Mouse (Mus musculus) lung, embryonic 16.5 days (tissue): ENCODE measurements around the gene Mtg2. TPM values are rescaled to one million over a fixed set of nuclear protein-coding genes. Genes with fewer than 3 reads are reported as not detected.

Source experiments
- ATAC-seq: fragments of 200-750 bp; cut with Nextera tagmentation; 2 replicates; pipeline ENCODE4 v1.8.0; 2017; ENCODE audit warnings: low read depth, mild to moderate bottlenecking, moderate library complexity
- H3K27ac ChIP-seq: fragments of 300-500 bp; sonication (generic); 2 replicates; pipeline ENCODE4 v1.5.1; 2014; ENCODE audit warnings: mild to moderate bottlenecking, control low read depth, low read length
- H3K27me3 ChIP-seq: fragments of 300-500 bp; sonication (generic); 2 replicates; pipeline ENCODE4 v1.6.1; 2014; ENCODE audit warnings: low read depth, low read length, mixed read lengths; ENCODE audit not compliant: control insufficient read depth, insufficient read depth
- H3K36me3 ChIP-seq: fragments of 300-500 bp; sonication (generic); 2 replicates; pipeline ENCODE4 v1.6.1; 2014; ENCODE audit warnings: low read length; ENCODE audit not compliant: control insufficient read depth, insufficient read depth
- H3K4me1 ChIP-seq: fragments of 300-500 bp; sonication (generic); replicated peaks from 2 replicates; pipeline ENCODE4 v1.6.1; 2014; ENCODE audit warnings: low read length, mixed read lengths; ENCODE audit not compliant: control insufficient read depth, insufficient read depth
- H3K4me2 ChIP-seq: fragments of 300-500 bp; sonication (generic); 2 replicates; pipeline ENCODE4 v1.6.1; 2014; ENCODE audit warnings: low read depth, low read length, control low read depth
- H3K4me3 ChIP-seq: fragments of 300-500 bp; sonication (generic); 2 replicates; pipeline ENCODE4 v1.5.1; 2014; ENCODE audit warnings: mild to moderate bottlenecking, low read length, control low read depth
- H3K9ac ChIP-seq: fragments of 300-500 bp; sonication (generic); 2 replicates; pipeline ENCODE4 v1.6.1; 2014; ENCODE audit warnings: low read length, control low read depth
- H3K9me3 ChIP-seq: fragments of 300-500 bp; sonication (generic); 2 replicates; pipeline ENCODE4 v1.6.1; 2016; ENCODE audit warnings: low read length; ENCODE audit not compliant: control insufficient read depth
- WGBS: fragments of 180-500 bp; shearing (Covaris S2); extraction: QIAGEN DNeasy Blood & Tissue Kit; methylation state at CpG from one replicate; pipeline ENCODE4 v1.1.7; 2014; 5-methylcytosine and 5-hydroxymethylcytosine counted together
- polyA plus RNA-seq: library from polyadenylated mRNA; unstranded; fragments of >200 nt; fragmentation: Nextera tagmentation; extraction: Ambion mirVana; gene quantifications from 2 replicates; pipeline ENCODE4 v1.2.1, GENCODE M21; 2015

The Mtg2 gene
- polyA plus RNA-seq, 1 experiment from 2014 or later: 27.4 TPM

GRCm38 (mm10) chr2:180047980-180048635 is 22.3 kb upstream of the Mtg2 start:
- Histone ChIP-seq H3K9me3 (no peaks in the 10 kb centered on the region), H3K4me3 (no peak overlapping the region), H3K4me1 (peaks cover 9% of the 10 kb centered on the region), H3K4me2 (no peak overlapping the region), H3K9ac (no peak overlapping the region), H3K27ac (no peak overlapping the region), H3K36me3 (no peaks in the 10 kb centered on the region), H3K27me3 (no peaks in the 10 kb centered on the region)
- 88% methylated on average over 18 of the region's 18 CpGs for whole genome bisulfite sequencing
- ATAC-seq: no peak

DNA sequence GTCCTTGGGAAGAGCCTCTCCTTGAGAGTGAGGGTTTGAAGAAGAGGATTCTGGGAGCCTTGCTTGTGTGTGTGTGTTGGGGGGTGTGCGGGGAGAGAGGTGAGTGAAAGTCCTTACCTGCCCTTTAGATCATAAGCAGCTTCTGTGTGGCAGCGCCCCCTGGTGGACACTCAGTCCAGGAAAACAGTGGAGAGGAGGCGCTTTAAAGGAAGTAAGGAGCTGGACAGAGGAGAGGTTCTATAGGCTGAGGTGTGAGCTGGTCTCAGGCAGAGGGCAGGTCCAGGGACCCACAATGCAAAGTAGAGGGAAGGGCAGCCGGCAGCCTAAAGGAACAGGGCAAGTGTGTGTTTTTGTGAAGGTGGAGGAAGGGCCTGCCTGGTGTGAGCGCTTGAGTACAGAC is 19.4 kb upstream of the Mtg2 start:
- H3K4me1 ChIP-seq: no peaks in the 10 kb centered on the region
- no peak overlapping the region for H3K4me3 ChIP-seq
- no peak overlapping the region for H3K27ac ChIP-seq
- no peak overlapping the region for H3K9ac ChIP-seq
- no peak overlapping the region for H3K4me2 ChIP-seq
- 21% methylated on average over 5 of the region's 5 CpGs for WGBS
- peak; percentile 56 for ATAC-seq
- peaks cover 5% of the 10 kb centered on the region for H3K36me3 ChIP-seq
- no peaks in the 10 kb centered on the region for H3K27me3 ChIP-seq
- H3K9me3 ChIP-seq: no peaks in the 10 kb centered on the region

- Histone ChIP-seq H3K4me3 (no peak overlapping the region), H3K27me3 (no peaks in the 10 kb centered on the region), H3K9me3 (no peaks in the 10 kb centered on the region), H3K4me1 (no peaks in the 10 kb centered on the region), H3K4me2 (no peak overlapping the region), H3K9ac (no peak overlapping the region), H3K36me3 (peaks cover 8% of the 10 kb centered on the region), H3K27ac (no peak overlapping the region)
- WGBS: 93% methylated on average over 14 of the region's 14 CpGs
- ATAC-seq: peak; percentile 32; the same call in 1 of the 2 replicates
These were observed 18.2 kb upstream of the Mtg2 start for GRCm38 (mm10) chr2:180051986-180052733.

DNA sequence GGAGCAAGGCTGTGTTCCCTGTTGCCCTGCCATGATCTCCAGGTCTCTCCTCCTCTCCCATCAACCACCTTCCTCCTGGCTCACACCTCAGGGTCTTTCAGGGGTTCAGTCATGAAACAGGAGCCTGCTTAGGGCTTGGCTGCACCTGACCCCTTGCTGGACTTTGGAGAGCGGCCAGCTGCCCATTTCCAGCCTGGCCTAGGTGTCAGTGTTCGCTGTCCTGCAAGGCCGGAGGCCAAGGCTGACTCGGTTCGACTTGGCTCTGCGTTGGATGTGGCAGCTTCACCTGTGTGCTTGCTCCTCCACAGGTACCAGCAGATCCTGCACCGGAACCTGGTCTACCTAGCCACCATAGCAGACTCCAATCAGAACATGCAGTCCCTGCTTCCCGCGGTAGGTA is 17.4 kb upstream of the Mtg2 start:
- H3K4me2 ChIP-seq: no peak overlapping the region
- no peaks in the 10 kb centered on the region for H3K9me3 ChIP-seq
- no peak overlapping the region for H3K9ac ChIP-seq
- H3K36me3 ChIP-seq: peaks cover 8% of the 10 kb centered on the region
- no peak overlapping the region for H3K27ac ChIP-seq
- ATAC-seq: no peak
- H3K4me3 ChIP-seq: no peak overlapping the region
- H3K4me1 ChIP-seq: no peaks in the 10 kb centered on the region
- 94% methylated on average over 9 of the region's 9 CpGs for WGBS
- no peaks in the 10 kb centered on the region for H3K27me3 ChIP-seq

GRCm38 (mm10) chr2:180063338-180064131 is 6.9 kb upstream of the Mtg2 start:
- Histone ChIP-seq H3K27me3 (no peaks in the 10 kb centered on the region), H3K27ac (no peak overlapping the region), H3K4me2 (no peak overlapping the region), H3K4me1 (no peaks in the 10 kb centered on the region), H3K9ac (no peak overlapping the region), H3K36me3 (peaks cover 9% of the 10 kb centered on the region), H3K9me3 (no peaks in the 10 kb centered on the region), H3K4me3 (no peak overlapping the region)
- WGBS: 89% methylated on average over 11 of the region's 11 CpGs
- ATAC-seq: no peak

GRCm38 (mm10) chr2:180069770-180070480 is 463 bp upstream of the Mtg2 start:
- peak overlapping the region; percentile 70 for H3K4me3 ChIP-seq
- no peaks in the 10 kb centered on the region for H3K27me3 ChIP-seq
- peak overlapping the region; percentile 75 for H3K4me2 ChIP-seq
- peaks cover 7% of the 10 kb centered on the region for H3K4me1 ChIP-seq
- H3K36me3 ChIP-seq: 0 out of 2 replicates have a peak, but pooled peaks cover 2% of the 10 kb centered on the region
- H3K9ac ChIP-seq: peak overlapping the region; percentile 69
- H3K9me3 ChIP-seq: no peaks in the 10 kb centered on the region
- ATAC-seq: peak; percentile 70
- 30% methylated on average over 20 of the region's 20 CpGs for WGBS
- H3K27ac ChIP-seq: peak overlapping the region; percentile 65

GRCm38 (mm10) chr2:180071671-180072070 is 1.3 kb downstream of the Mtg2 start:
- H3K27me3 ChIP-seq: no peaks in the 10 kb centered on the region
- no peak overlapping the region for H3K4me2 ChIP-seq
- 0 out of 2 replicates have a peak, but pooled peaks cover 2% of the 10 kb centered on the region for H3K36me3 ChIP-seq
- no peak overlapping the region for H3K9ac ChIP-seq
- no peak for ATAC-seq
- H3K4me1 ChIP-seq: peaks cover 7% of the 10 kb centered on the region
- no peak overlapping the region for H3K4me3 ChIP-seq
- H3K9me3 ChIP-seq: no peaks in the 10 kb centered on the region
- WGBS: 77% methylated on average over 2 of the region's 2 CpGs
- no peak overlapping the region for H3K27ac ChIP-seq

- WGBS: 87% methylated on average over 7 of the region's 7 CpGs
- no peak for ATAC-seq
- no peak overlapping the region for H3K9ac ChIP-seq
These were observed 2.5 kb downstream of the Mtg2 start for GRCm38 (mm10) chr2:180072886-180073285.

More at GRCm38 (mm10) chr2:180072886-180073285, 2.5 kb downstream of the Mtg2 start:
- H3K27me3 ChIP-seq: no peaks in the 10 kb centered on the region
- H3K27ac ChIP-seq: no peak overlapping the region
- peaks cover 2% of the 10 kb centered on the region; the same call in 1 of the 2 replicates for H3K36me3 ChIP-seq
- no peak overlapping the region for H3K4me3 ChIP-seq
- H3K4me1 ChIP-seq: peaks cover 7% of the 10 kb centered on the region
- H3K9me3 ChIP-seq: no peaks in the 10 kb centered on the region
- H3K4me2 ChIP-seq: no peak overlapping the region
